Mouse (Mus musculus): ENCODE data around the gene Snx3. TPM values are rescaled to one million over a fixed set of nuclear protein-coding genes. Genes with fewer than 3 reads are reported as not detected.

The Snx3 gene
- total RNA-seq, 2 experiments from 2014 or later, result 173 to 184 TPM

DNA sequence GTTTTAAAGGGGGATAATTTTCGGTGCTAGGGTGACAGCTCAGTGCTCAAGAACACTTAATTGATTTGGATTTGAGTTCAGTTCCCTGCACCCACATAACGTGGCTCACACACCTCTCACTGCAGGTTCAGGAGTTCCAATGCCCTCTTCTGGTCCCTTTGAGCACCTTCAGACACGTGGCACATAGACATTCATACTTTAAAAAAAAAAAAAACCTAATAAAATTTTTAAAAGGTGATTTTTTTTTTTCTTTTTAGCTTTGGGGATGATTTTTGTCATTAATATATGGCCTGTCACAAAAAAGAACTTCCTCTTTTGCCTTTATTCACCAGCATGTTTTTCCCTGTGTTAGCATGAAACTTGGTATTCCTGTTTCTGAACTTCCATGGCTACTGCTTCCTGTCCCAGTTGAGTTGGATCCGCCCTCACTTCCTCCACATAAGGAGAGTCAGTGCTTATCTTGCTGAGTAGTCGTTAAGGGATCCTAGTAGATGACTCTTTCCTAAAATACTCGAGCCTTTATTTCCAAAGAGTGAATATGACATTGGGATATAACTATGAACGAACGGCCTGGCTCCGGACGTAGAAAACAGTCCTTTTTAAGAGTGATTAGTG, 2.4 kb downstream of the Snx3 start:
- peak; percentile 34 to 61 for DNase-seq

DNA sequence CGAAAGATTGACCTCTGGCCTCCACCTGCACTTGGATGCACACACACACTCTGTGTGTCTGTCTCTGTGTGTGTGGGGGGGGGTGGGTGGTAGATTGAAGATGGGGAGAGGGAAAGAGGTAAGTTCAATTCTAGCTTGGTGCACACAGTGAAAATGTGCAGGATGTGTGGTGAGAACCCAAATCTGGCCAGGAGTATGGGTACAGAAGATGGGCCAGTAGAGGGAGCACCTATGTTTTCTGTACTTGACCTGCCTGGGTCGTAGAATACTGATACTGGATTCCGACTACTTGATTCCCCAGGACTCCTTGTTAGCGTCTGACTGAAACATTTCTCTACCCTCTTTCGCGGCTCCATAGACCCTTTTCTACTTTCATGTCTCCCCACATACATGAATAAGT, 8.3 kb downstream of the Snx3 start:
- no peak for DNase-seq

DNA sequence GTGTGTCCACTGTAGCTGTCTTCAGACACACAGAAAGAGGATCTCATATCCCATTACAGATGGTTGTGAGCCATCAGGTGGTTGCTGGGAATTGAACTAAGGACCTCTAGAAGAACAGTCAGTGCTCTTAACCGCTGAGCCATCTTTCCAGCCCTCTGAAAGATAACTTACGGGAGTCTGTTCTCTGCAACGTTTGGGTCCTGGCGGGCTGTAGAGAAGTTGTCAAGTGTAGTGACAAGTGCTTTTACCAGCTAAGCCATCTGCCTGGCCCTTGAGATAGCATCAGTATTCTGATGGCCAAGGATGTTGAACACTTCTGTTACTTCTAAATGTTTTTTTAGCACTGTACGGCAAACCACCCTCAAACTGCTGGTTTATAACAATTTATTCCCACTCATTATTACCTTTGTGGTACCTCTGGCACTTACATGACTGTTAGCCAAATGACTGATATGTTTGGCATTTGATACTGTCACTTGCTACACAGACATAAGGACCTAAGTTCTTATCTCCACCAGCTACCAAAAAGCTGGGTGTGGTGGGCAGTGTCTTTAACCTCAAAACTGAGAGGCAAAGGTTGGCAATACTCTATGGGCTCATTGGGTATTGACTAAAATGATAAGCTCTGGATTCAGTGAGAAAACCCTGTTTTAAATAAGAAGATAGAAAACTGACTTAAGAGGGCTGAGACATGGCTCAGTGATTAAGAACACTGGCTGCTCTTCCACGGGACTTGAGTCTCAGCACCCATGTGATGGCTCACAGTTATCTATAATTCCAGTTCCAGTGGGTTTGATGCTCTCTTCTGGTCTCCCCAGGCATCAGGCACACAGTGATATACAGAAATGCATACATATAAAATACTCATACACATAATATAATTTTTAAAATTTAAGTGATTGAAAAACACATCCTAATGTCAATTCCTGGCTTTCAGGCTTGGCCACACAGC, 9.6 kb downstream of the Snx3 start:
- no peak for DNase-seq

DNA sequence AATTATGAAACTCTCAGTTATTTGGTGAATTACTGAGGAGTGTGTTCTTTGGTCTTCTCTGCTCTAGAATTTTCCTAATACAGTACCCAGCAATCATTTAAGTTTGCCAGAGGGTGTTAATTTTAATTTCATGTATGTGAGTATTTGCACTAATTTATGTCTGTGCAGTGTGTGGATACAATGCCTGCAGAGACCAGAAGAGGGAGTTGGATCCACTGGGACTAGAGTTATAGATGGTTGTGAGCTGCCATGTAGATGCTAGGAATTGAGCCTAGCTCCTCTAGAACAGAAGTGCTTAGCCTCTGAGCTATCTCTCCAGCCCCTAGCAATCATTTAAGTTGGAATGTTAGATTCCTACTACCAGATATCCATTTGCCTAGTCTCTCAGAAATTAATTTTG, 12.3 kb downstream of the Snx3 start:
- DNase-seq, result no peak

DNA sequence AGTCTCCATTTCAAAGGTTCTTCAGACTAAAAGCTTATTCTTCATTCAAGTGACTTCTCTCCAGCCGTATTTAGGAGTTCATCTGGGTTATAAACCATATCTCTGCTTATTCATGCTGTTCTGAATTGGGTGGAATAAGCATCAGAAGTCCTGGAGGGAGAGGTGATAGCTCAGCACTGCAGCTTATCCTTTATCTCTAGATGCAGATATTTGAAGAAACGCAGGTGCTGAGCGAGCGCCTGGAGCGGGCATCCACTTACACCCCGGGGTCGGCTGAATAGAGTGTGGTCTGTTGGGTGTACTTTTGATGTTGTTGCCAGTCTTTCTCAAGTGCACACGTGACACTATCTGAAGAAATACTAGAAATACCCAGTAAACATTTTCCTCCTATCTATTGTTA, 16.5 kb downstream of the Snx3 start:
- DNase-seq, result no peak

DNA sequence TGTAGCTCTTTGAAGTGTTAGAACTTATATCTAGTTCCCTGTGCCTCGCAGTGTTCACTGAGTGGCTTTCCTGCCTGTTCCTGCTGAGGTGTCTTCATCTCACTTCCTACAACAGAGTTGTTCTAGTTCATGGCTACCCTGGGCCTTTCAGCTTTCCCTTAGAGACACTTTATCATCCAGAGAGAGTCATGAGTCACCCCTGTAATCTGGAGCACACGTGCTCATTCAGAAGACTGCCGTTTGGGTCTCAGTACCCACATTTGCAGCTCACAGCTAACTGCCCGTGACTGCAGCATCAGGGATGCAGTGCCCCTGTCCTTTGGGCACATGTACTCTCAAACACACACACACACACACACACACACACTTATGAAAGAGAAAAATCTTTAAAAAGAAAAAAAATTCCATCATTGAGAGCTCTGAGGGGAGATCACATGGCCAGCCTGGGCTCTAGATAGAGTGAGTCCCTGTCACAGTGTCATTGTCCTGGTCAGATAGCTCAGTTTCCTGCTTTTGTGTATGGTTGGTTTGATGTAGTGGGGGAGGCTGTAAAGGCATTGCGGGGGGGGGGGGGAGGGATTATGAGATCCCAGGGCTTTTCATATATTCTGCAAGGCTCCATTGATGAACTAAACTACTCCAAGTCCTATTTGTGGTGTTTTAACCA, 19.6 kb downstream of the Snx3 start:
- DNase-seq, result no peak

DNA sequence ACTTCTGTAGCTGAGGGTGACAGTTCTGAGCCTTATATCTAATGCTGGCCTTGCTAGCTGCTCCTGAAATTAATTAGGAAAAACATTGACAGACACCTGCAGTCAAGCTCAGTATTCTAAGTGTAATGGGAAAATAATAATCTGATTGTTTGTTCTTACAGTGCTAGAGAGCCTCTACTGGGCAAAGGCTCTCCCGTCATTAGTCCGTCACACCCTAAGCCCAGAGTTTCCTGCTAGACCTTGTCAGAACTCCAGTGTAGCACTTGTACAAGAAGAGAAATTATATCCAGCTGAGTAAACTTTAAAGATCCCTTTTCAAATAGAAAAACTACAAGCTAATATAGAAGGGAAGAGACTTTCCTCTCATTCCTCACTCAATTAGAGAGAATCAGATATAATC, 21.1 kb downstream of the Snx3 start:
- DNase-seq, result no peak

DNA sequence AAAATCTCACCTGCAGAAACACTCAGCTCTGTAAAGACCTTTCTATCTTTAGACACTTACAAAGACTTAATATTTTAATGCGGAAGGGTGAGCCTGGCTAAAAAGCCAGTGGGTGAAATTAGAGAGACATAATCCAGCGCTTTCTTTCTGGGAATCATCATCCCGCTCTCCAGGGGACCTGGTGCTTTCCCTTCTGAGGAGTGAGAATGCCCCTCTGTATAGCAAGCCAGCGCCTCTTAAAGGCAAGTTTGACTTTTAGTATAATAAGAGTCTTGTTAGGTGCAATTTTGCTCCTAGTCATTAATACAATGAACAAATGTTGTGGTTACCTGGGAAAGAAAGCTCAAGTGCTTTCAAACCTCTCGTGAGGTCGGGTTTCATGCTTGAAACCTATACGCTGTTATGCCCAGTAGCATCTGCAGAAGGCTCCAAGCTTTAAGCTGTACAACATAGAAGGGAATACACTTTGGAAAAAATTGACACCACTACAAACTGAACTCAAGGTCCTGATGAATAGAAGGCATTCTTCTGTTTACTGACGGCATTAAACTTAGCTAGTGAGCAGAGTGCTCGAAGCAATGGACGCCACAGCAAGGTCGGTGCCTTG, 21.8 kb downstream of the Snx3 start:
- no peak for DNase-seq

DNA sequence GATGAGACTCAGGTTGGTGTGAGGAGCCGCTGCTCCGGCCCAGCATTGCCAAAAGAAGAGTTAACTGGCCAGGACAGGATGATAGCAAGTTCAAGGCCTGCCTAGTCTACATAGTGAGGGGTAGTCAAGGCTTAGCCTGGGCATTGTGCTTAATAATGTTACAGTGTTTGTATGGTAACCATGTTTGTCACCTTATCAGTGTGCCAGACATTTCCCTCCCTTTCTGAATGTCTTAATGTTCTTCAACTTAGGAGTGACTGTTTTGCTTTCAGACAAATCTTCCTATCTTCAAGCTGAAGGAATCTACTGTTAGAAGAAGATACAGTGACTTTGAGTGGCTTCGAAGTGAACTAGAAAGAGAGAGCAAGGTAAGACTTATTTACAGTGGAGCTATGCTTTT, 23.9 kb downstream of the Snx3 start:
- DNase-seq, result no peak

DNA sequence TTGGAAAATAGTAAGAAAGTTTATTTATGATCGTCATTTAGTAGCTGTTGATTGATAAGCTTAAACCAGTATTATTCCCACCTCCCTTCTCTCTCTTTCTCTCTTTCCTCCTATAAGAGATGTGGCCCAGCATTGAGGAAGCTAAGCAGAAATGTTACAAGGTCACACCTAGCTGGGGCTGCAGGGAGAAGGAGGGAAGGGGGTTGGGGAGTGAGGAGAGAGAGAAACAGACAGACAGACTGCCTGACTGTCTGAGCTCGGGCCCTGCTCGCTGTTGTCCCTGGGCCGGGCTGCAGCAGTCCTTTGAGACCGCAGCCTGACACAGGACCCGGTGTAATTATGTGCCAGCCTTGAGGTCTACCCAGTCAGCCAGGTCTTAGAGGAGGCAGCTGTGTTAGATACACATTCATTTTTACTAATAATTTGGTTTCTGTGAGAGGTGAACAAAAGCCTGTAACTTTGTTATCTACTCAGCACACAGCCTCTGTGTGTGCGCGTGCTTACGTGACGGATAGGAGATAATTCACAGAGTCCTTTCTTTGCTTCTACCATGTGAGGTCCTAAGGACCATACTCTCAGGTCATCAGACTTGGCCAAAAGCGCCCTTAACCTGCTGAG, 32.1 kb downstream of the Snx3 start:
- no peak for DNase-seq

DNA sequence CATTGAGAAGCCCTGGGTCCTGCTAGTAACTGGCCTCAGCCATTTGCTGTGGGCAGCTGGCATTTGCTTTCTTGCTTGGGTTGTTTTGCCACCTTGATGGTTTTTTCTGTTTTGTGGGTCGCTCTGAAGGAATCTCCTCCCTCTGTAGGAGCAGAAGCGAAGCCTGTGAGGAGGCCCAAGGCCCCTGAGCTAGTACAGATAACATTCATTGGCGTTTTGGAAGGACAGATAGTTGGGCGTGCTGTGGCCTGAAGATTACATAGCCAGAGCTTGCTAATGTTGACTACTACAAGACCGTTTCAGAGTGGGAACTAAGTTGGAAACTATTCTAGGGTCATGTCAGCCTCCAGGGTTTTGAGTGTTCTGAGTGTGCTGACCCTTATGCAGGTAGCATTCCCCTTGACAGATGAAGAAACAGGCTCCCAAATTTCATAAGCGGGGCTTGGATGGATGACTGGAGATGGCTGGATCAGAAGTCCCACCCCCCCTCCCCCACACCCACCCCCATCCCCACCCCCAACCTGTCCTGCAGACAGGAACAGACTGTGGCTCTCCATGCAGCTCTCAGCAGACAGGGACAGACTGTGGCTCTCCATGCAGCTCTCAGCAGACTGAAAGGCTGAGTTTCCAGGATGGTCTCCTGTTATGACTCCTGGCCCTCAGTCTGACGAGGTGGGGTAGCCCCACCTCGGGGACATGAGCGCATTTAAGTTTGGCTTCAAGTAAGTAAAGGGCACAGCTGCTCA, 35.9 kb downstream of the Snx3 start:
- no peak for DNase-seq

DNA sequence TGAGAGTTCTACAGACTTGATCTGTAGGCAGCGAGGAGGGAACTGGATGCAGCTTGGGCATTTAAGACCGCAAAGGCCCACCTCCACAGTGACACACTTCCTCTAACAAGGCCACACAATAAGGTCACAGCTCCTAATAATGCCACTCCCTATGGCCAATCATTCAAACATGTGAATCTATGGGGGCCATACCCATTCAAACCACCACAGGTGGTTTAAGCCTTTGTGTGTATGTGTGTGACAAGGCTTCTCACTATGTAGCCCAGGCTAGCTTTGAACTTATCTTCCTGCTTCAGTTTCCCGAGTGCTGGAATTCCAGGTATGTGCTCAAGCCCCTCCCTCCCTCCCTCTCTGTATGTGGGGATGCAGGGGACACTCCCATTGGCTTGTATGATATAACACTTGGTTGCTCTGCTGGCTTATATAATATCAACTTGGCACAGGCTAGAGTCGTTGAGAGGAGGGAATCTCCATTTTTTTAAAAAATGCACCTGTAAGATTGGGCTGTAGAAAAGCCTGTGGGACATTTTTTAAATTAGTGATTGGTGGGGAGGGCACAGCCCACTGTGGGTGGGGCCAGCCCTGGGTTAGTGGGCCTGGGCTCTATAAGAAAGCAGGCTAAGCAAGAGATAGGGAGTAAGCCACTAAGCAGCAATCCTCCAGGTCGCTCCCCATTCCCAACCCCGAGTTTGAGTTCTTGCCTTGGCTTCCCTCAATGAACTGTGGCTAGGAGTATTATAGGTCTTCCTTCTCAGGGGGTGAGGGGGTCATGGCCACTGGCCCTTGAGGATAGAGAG, 44.1 kb downstream of the Snx3 start:
- DNase-seq, result no peak

DNA sequence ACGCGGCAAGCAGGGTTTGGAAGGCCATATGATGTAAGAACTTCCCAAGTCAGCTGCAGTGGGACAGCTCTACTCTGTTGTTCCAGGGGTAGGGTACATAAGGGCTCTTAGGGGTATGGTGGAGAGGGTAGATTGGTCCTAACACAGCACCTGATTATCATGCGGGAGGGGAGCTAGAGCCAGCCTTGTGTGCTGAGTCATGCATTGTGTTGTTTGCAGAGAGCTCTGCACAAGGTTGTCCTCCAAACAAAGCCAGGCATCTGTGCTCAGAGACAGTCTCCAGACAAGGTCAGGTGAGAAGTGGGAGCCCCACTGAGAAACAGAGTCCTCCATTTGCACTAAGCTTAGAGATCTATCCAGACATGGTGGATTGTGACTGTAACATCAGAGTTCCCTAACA, 44.7 kb downstream of the Snx3 start:
- no peak for DNase-seq

DNA sequence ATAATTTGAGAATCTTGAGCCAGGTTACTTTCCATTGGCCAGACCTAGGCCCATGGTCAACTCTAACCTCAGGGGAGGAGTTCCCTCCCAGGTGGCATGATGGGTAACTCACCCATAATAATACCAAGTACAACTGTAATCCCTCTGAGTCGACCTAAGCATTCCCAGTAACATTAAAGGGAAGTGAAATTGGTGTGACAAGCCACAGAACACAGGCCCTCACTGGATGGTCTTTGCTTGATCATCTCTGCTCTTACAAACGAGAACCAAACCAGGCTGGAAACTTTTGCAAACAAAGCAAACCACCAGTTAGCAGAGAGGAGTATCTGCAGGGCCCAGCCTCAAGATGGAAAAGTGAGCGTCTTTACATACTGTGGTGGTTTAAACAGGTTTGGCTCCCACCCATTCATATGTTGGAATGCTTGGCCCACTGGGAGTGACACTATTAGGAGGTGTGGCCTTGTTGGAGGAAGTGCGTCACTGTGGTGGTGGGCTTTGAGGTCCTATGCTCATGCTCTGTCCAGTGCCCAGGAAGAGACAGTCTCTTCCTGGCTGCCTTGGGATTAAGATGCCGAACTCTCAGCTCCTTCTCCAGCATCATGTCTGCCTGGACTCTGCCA, 57.9 kb downstream of the Snx3 start:
- DNase-seq, result no peak

DNA sequence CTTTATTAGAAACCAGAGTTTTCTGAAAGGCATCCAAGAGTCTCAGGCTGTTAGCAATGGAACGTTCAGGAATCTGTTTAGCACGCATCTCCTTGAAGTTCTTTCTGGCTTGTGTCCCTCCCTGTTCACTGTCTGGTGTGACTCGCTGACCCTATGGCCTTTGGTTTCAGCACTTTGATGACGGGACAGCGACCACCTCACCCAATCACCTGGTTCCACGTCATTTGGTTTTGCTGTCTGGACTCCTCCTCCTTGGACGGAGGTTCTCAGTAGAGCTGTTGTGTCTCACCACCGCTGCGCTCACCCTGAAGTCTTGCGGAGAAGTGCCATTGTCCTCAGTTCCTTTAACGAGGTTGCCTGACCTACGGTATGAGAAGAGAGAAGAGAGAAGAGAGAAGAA, 60.4 kb downstream of the Snx3 start:
- DNase-seq, result no peak

DNA sequence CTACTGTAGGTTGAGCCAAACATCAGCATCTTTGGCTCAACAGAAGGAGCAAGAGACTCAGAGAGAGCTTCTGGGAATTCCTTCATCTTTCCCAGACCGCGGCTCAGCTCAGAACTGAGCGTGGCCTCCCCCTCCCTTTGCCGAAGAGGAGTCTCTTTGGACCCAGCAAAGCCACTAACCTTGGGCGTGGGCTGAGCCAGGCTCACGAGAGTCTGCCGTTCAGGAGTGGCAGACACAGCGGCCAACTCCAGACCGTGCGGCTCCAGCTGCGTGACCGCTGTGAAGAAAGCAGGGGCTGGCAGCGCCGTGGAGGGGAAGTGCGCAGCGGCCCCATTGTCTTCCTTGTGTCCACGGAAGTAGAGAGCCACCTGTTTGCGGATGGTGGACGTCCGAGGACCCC, 70.7 kb downstream of the Snx3 start:
- no peak for DNase-seq

DNA sequence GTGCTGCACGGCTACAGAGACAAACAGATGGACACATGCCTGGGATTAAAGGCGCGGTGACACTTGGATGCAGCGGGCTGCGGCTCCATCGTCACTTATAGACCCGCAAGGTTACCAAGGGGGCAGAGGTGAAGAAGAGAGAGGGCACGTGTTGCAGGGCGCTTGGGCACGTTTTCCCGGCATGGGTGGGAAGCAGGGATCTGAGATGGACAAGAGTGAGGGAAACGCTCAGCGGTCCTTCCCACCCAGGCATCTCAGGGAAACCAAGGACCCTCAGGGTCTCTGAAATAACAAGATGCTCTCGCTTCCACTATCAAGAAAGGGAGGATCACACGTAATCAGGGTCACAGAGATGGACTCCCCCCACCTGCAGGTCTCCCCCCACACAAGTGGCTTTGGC, 71.1 kb downstream of the Snx3 start:
- no peak for DNase-seq

DNA sequence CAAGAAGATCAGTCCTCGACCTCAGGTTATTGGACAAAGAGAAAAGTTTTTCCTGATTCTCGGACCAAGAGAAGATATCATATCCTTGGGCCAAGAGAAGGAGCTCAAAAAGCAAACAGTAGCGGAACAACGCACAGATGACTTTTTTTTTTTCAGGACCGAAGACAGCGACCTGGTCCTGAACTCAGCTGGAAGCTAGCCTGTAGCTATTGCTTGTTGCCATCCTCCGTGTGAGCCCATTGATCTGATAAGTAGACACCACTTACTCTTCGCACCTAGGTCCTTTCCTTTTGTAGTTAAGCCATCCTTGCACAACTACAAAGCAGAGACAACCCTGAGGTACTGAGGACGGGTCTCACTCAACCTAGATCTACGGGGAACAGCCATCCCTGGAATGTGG, 72.8 kb downstream of the Snx3 start:
- no peak for DNase-seq

DNA sequence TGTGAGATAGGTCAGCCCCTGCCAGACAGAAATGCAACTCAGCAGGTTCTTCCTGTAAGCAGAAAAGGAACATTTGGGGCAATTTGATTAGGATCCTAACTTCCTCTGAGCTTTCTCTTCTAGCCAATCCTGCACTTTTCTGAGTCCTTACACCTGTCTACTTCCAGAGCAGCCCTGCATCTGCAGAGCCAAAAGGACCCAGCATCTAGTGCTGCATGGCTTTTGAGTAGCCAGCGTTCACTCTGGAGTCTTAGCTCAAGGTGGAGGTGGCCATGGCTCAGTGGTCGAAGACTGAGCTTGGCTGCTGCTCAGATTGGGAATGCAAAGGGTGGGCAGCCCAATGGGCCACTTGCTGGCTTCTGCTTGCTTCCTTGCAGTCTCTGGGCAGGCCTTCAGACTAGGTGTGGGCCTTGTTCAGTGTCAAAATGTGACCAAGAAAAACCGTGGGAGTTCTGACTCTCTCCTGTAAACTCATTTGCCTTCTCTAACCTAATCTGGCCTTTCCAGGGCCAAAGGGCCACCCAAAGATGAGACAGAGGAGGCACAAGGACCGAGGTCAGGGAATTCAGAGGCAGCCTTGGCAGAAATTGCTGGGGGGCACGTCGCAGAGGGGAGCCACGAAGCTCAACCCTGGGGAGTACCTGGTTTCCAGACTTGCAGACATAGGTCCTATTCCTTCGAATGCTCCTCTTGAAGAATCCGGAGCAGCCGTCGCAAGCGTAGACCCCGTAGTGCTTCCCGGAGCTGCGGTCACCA, 75.9 kb downstream of the Snx3 start:
- no peak for DNase-seq

DNA sequence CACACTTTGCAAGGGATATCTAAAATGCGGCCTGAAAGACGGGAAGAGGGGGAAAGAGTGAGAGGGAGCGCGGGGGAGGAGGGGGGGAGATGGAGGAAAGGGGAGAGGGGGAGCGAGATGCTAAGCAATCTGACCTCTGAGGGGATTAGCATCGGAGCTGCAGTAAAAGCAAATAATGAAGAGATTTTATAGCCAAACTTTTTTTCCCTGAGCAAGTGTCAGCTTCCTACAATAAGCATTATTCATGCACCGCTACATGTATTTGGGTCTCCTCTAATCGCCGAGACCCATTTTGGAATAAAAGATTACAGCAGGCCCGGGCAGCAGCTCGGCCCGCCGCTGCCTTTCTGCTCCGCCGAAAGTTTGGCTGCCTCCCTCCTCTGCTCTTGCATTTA, 76.4 kb downstream of the Snx3 start:
- DNase-seq, result no peak
